Mouse (Mus musculus): Measurements from ENCODE around the gene B130006D01Rik. TPM values are rescaled to one million over a fixed set of nuclear protein-coding genes. Genes with fewer than 3 reads are reported as not detected.

The B130006D01Rik gene
- polyA plus RNA-seq (2012; rRNA removed) (0.34 and 0.46 TPM in 2 replicates), polyA plus RNA-seq (2014; fragmentation: Nextera tagmentation; extraction: Ambion mirVana) (1.6 and 2.2 TPM in 2 replicates)

DNA sequence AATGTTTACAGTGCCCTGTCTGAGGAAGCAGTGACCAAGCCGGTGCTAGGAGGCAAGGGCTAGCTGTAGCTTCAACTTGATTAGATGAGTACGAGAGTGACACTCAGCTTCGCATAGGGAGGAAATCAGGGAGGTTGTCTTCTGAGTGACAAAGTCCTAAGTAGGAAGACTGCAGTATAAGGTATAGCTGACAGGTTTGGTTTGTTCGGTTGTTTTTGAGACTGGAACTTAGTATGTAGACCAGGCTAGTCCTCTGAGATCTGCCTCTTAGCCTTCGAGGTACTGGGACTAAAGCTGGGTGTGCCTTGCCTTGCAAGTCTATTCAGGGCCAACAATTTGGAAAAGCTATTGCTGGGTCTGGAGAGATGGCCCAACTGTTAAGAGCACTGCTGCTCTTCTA is at the start of gene B130006D01Rik:
Gene B130006D01Rik (plus strand): TSS at position 301 of the 400 bp plus-strand sequence.
- no peak within 1 kb of the TSS for H3K4me2 ChIP-seq (replicated peaks; ENCODE audit: low read depth, low read length, severe bottlenecking)
- no peaks in the 10 kb centered on the region for H3K36me3 ChIP-seq (ENCODE audit: control insufficient read depth, insufficient read depth, low read length)
- no peak for TF ChIP-seq POLR2A (IDR thresholded peaks at IDR 0.05; ENCODE audit: borderline replicate concordance, extremely low read depth, insufficient read depth, insufficient read length)
- DNase-seq (ENCODE audit: low spot score) (no peak), ATAC-seq (ENCODE audit: low FRiP score, low read depth) (no peak)
- H3K9ac ChIP-seq (ENCODE audit: low read depth, low read length, severe bottlenecking): no peak within 1 kb of the TSS
- H3K4me1 ChIP-seq (ENCODE audit: control insufficient read depth, insufficient read depth, low read length): no peaks in the 10 kb centered on the region
- whole genome bisulfite sequencing: 98% methylated on average over 5 of the region's 5 CpGs
- H3K9me3 ChIP-seq (ENCODE audit: control insufficient read depth, low read length): no peaks in the 10 kb centered on the region
- no peak within 1 kb of the TSS for H3K27ac ChIP-seq (replicated peaks; ENCODE audit: low read depth, low read length)
- H3K27me3 ChIP-seq (ENCODE audit: control insufficient read depth, insufficient read depth, low read length): no peaks in the 10 kb centered on the region
- H3K4me3 ChIP-seq (replicated peaks; ENCODE audit: low read length): no peak within 1 kb of the TSS

DNA sequence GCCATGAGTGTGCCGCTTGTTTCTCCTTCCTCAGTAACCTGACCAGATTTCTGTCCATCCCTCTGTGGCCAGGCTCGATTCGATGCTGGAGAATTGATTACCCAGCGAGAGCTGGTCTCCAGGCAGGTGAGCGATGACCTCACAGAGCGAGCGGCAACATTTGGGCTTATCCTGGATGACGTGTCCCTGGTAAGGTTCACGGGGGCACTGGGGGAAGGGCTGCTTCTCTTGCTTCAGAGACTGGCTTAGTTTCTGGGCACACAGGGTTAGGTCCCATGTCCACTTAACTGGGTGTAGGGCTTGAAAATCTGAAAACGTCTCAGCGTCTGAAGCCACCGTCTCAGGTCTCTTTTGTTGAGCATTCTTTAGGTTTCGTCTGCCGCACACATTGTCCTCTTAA is 47.9 kb upstream of the B130006D01Rik start:
- Histone ChIP-seq H3K9ac (ENCODE audit: low read depth, low read length, severe bottlenecking) (no peak overlapping the region), H3K27ac (replicated peaks; ENCODE audit: low read depth, low read length) (no peak overlapping the region), H3K9me3 (ENCODE audit: control insufficient read depth, low read length) (no peaks in the 10 kb centered on the region), H3K36me3 (ENCODE audit: control insufficient read depth, insufficient read depth, low read length) (peaks cover 75% of the 10 kb centered on the region), H3K4me3 (replicated peaks; ENCODE audit: low read length) (no peak overlapping the region), H3K4me2 (replicated peaks; ENCODE audit: low read depth, low read length, severe bottlenecking) (no peak overlapping the region), H3K4me1 (ENCODE audit: control insufficient read depth, insufficient read depth, low read length) (peaks cover 14% of the 10 kb centered on the region), H3K27me3 (ENCODE audit: control insufficient read depth, insufficient read depth, low read length) (no peaks in the 10 kb centered on the region)
- no peak for DNase-seq (ENCODE audit: low spot score)
- no peak for TF ChIP-seq POLR2A (IDR thresholded peaks at IDR 0.05; ENCODE audit: borderline replicate concordance, extremely low read depth, insufficient read depth, insufficient read length)
- ATAC-seq (ENCODE audit: low FRiP score, low read depth): no peak
- WGBS: 91% methylated on average over 14 of the region's 14 CpGs

DNA sequence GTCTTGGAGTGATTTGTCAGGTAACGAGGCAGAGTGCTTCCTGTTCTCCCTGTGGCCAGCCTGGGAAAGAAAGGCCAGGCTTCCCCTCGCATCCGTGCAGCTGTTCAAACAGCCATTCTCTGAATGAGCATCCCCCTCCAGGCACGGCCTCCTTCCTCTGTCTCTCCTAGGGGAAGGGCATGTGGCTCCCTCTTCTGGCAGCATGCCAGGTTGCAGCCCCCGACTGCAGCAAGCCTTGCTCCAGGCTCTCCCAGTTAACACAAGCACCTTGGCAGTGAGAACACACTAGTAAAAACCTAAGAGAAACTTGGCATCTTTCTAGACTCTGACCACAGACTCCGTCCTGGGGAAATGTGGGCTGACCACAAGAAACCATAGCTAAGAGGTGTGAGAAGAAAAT is 47.1 kb upstream of the B130006D01Rik start:
- H3K9ac ChIP-seq (ENCODE audit: low read depth, low read length, severe bottlenecking): no peak overlapping the region
- WGBS: 5% methylated on average over 6 of the region's 6 CpGs
- H3K9me3 ChIP-seq (ENCODE audit: control insufficient read depth, low read length): no peaks in the 10 kb centered on the region
- H3K4me1 ChIP-seq (ENCODE audit: control insufficient read depth, insufficient read depth, low read length): peaks cover 19% of the 10 kb centered on the region
- peak; percentile 69 for ATAC-seq (ENCODE audit: low FRiP score, low read depth)
- no peak for TF ChIP-seq POLR2A (IDR thresholded peaks at IDR 0.05; ENCODE audit: borderline replicate concordance, extremely low read depth, insufficient read depth, insufficient read length)
- no peak overlapping the region for H3K27ac ChIP-seq (replicated peaks; ENCODE audit: low read depth, low read length)
- peaks cover 73% of the 10 kb centered on the region for H3K36me3 ChIP-seq (ENCODE audit: control insufficient read depth, insufficient read depth, low read length)
- H3K4me2 ChIP-seq (replicated peaks; ENCODE audit: low read depth, low read length, severe bottlenecking): no peak overlapping the region
- H3K27me3 ChIP-seq (ENCODE audit: control insufficient read depth, insufficient read depth, low read length): no peaks in the 10 kb centered on the region
- no peak overlapping the region for H3K4me3 ChIP-seq (replicated peaks; ENCODE audit: low read length)
- peak; percentile 78 for DNase-seq (ENCODE audit: low spot score)

DNA sequence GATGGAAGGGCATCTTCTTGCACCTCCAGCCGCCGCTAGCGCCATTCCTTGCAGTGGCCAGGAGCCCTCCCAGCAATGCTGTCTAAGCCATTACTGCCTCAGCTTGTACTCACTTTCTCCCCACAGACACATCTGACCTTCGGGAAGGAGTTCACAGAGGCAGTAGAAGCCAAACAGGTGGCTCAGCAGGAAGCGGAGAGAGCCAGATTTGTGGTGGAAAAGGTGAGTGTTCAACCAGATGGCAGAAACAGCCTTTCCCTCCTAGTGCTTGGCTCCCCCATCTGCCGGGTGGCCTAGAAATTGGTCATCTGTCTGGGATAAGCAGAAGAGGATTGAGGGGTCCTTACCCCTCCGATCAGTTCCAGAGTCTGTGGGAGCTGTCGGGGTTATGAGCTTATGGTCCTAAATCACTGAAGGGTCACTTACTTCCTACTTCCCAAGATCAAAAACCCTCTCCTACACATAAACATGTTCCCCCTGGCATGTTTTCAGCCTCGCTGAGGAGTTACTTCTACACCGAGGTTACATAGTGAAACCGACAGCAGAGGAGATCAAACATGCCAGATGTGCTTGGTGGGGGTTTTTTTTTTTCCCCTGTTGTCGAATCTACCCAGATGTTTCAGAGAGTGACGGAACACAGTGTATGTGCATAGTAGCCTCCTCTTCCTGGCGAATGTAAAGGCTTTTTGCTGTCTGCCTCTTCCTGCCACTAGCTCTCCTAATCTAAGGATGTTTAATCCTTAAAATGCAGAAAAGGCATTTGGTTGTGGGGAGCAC is 45.3 kb upstream of the B130006D01Rik start:
- Histone ChIP-seq H3K4me1 (ENCODE audit: control insufficient read depth, insufficient read depth, low read length) (peaks cover 29% of the 10 kb centered on the region), H3K27me3 (ENCODE audit: control insufficient read depth, insufficient read depth, low read length) (no peaks in the 10 kb centered on the region), H3K27ac (replicated peaks; ENCODE audit: low read depth, low read length) (0 out of 2 replicates have a peak overlapping the region, but pooled peaks have one; percentile 7), H3K9ac (ENCODE audit: low read depth, low read length, severe bottlenecking) (no peak overlapping the region), H3K9me3 (ENCODE audit: control insufficient read depth, low read length) (no peaks in the 10 kb centered on the region), H3K4me2 (replicated peaks; ENCODE audit: low read depth, low read length, severe bottlenecking) (no peak overlapping the region), H3K4me3 (replicated peaks; ENCODE audit: low read length) (no peak overlapping the region), H3K36me3 (ENCODE audit: control insufficient read depth, insufficient read depth, low read length) (peaks cover 67% of the 10 kb centered on the region)
- DNase-seq (ENCODE audit: low spot score): peak; percentile 40
- TF ChIP-seq POLR2A (IDR thresholded peaks at IDR 0.05; ENCODE audit: borderline replicate concordance, extremely low read depth, insufficient read depth, insufficient read length): no peak
- ATAC-seq (ENCODE audit: low FRiP score, low read depth): peak; percentile 49; the same call in 1 of the 2 replicates
- 55% methylated on average over 14 of the region's 14 CpGs for WGBS

DNA sequence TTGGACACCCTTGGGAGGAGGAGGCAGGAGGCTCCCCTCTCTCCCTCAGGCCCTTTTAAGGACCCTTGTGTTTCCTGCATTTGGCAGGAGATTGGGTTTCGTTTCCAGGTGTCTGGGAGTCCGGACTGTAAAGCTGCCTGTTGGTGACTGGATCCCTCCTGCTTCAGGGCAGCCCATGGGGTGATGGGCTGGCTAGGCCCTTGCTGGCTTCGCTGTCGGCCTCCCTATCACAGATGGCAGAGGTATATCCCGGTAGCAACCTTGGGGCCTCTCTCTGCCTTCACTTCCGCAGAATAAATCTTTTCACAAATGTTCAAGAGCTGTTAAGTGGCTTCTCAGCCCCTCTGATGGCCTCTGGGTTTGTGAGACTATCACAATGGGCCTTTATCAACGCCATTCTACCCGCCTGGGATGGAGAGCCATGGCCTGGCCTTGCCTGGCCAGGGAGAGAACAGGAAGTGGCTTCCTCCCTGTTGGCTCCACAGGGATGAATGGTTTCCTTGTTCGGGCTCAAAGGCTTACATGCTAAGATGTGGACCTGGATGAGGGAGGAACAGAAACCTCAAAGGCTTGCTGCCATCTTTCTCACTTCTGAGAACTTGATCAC is 41.3 kb upstream of the B130006D01Rik start:
- no peaks in the 10 kb centered on the region for H3K9me3 ChIP-seq (ENCODE audit: control insufficient read depth, low read length)
- ATAC-seq (ENCODE audit: low FRiP score, low read depth): no peak
- DNase-seq (ENCODE audit: low spot score): no peak
- H3K4me2 ChIP-seq (replicated peaks; ENCODE audit: low read depth, low read length, severe bottlenecking): no peak overlapping the region
- WGBS: 27% methylated on average over 9 of the region's 9 CpGs
- peaks cover 43% of the 10 kb centered on the region for H3K36me3 ChIP-seq (ENCODE audit: control insufficient read depth, insufficient read depth, low read length)
- H3K4me3 ChIP-seq (replicated peaks; ENCODE audit: low read length): no peak overlapping the region
- no peak overlapping the region for H3K9ac ChIP-seq (ENCODE audit: low read depth, low read length, severe bottlenecking)
- no peak for TF ChIP-seq POLR2A (IDR thresholded peaks at IDR 0.05; ENCODE audit: borderline replicate concordance, extremely low read depth, insufficient read depth, insufficient read length)
- no peaks in the 10 kb centered on the region for H3K27me3 ChIP-seq (ENCODE audit: control insufficient read depth, insufficient read depth, low read length)
- peaks cover 17% of the 10 kb centered on the region for H3K4me1 ChIP-seq (ENCODE audit: control insufficient read depth, insufficient read depth, low read length)
- 0 out of 2 replicates have a peak overlapping the region, but pooled peaks have one; percentile 43 for H3K27ac ChIP-seq (replicated peaks; ENCODE audit: low read depth, low read length)

Measured in limb, embryonic 14.5 days (tissue).